Mouse (Mus musculus) CH12.LX (cell line): ENCODE measurements around the gene Ifng. TPM values are rescaled to one million over a fixed set of nuclear protein-coding genes. Genes with fewer than 3 reads are reported as not detected.
"Not testable (repeated sequence)": the region's sequence is repeated elsewhere in the genome, so short reads cannot be mapped to it uniquely, and the experiment has no call there.

Experiments
- DNase-seq: peaks from one replicate; pipeline ENCODE4 v3.0.0-alpha.2; 2013; ENCODE audit errors: extremely low read depth
- H3K27ac ChIP-seq: 2 replicates; pipeline ENCODE4 v1.5.1; 2012; ENCODE audit warnings: low read depth, mild to moderate bottlenecking, control low read depth, moderate library complexity; ENCODE audit not compliant: insufficient read depth
- H3K27me3 ChIP-seq: replicated peaks from 2 replicates; pipeline ENCODE3; 2012; ENCODE audit warnings: inconsistent platforms
- H3K36me3 ChIP-seq, 2 experiments: replicated peaks in 1 of 2; 2 replicates each; pipeline versions ENCODE3 to v1.6.1; 2012; ENCODE audit warnings: inconsistent platforms in 1 of 2, low read length in 1 of 2, mild to moderate bottlenecking in 1 of 2, mixed read lengths in 1 of 2, moderate library complexity in 1 of 2; ENCODE audit not compliant: control insufficient read depth in 1 of 2, insufficient read depth in 1 of 2
- H3K4me1 ChIP-seq, 2 experiments: 2 replicates each; pipeline ENCODE4 v1.6.1; 2012; ENCODE audit warnings: inconsistent platforms in 1 of 2, moderate library complexity in 1 of 2; ENCODE audit not compliant: insufficient read depth in 2 of 2, control insufficient read depth in 1 of 2
- H3K4me2 ChIP-seq: 2 replicates; pipeline ENCODE4 v1.6.1; 2012; ENCODE audit warnings: low read depth, mild to moderate bottlenecking, control low read depth; ENCODE audit not compliant: poor library complexity, insufficient read depth, severe bottlenecking
- H3K4me3 ChIP-seq, 3 experiments: fragments of 150-350 bp in 1 of 3; sonication (generic) in 1 of 3; replicated peaks in 1 of 3; 2 replicates each; pipeline versions ENCODE3 to v1.5.1; 2011 to 2012; ENCODE audit warnings: low read depth in 2 of 3, low read length in 2 of 3, mild to moderate bottlenecking in 2 of 3, moderate library complexity in 2 of 3, control low read depth in 1 of 3, improper control_type of control experiment in 1 of 3, inconsistent platforms in 1 of 3, mixed read lengths in 1 of 3; ENCODE audit not compliant: poor library complexity in 1 of 3
- H3K79me2 ChIP-seq: replicated peaks from 2 replicates; pipeline ENCODE4 v1.6.1; 2012; ENCODE audit warnings: mild to moderate bottlenecking, moderate library complexity; ENCODE audit not compliant: control insufficient read depth, poor library complexity, insufficient read depth, severe bottlenecking; ENCODE audit errors: extremely low read depth
- H3K9ac ChIP-seq: 2 replicates; pipeline ENCODE4 v1.6.1; 2012; ENCODE audit warnings: low read depth, mild to moderate bottlenecking, control low read depth, moderate library complexity; ENCODE audit not compliant: insufficient read depth
- H3K9me3 ChIP-seq: replicated peaks from 2 replicates; pipeline ENCODE3; 2012; ENCODE audit warnings: low read length, inconsistent platforms, mixed read lengths
- CHD1 ChIP-seq: IDR thresholded peaks from 2 replicates; pipeline ENCODE4 v1.6.1; 2012; ENCODE audit warnings: low read depth, low read length, improper control_type of control experiment, inconsistent platforms
- CTCF ChIP-seq, 2 experiments: IDR thresholded peaks in 1 of 2; conservative IDR thresholded peaks in 1 of 2; 2 replicates each; pipeline ENCODE4 v1.5.1; 2011 to 2012; ENCODE audit warnings: low read depth in 2 of 2, low read length in 2 of 2, improper control_type of control experiment in 1 of 2, inconsistent platforms in 1 of 2, mild to moderate bottlenecking in 1 of 2, moderate library complexity in 1 of 2
- ELF1 ChIP-seq: IDR thresholded peaks from 2 replicates; pipeline ENCODE4 v1.6.1; 2014; ENCODE audit warnings: low read depth, mild to moderate bottlenecking, inconsistent platforms, low read length, improper control_type of control experiment
- KAT2A ChIP-seq: IDR thresholded peaks from 2 replicates; pipeline ENCODE4 v1.6.1; 2012; ENCODE audit warnings: low read length, improper control_type of control experiment, inconsistent platforms; ENCODE audit not compliant: insufficient replicate concordance
- MAFK ChIP-seq: IDR thresholded peaks from 2 replicates; pipeline ENCODE4 v1.6.1; 2011; ENCODE audit warnings: low read length, improper control_type of control experiment; ENCODE audit not compliant: insufficient replicate concordance
- MAZ ChIP-seq: IDR thresholded peaks from 2 replicates; pipeline ENCODE4 v1.6.1; 2012; ENCODE audit warnings: low read depth, mild to moderate bottlenecking, inconsistent platforms, low read length, improper control_type of control experiment, moderate library complexity
- MEF2A ChIP-seq: IDR thresholded peaks from 2 replicates; pipeline ENCODE4 v1.6.1; 2014; ENCODE audit warnings: low read depth, mild to moderate bottlenecking, inconsistent platforms, low read length, improper control_type of control experiment, borderline replicate concordance
- MXI1 ChIP-seq: IDR thresholded peaks from 2 replicates; pipeline ENCODE4 v1.6.1; 2011; ENCODE audit warnings: mild to moderate bottlenecking, low read depth, low read length, improper control_type of control experiment
- MYC ChIP-seq: IDR thresholded peaks from 2 replicates; pipeline ENCODE4 v1.6.1; 2011; ENCODE audit warnings: low read depth, mild to moderate bottlenecking, improper control_type of control experiment, low read length
- NRF1 ChIP-seq: IDR thresholded peaks from 2 replicates; pipeline ENCODE4 v1.6.1; 2014; ENCODE audit warnings: low read depth, mild to moderate bottlenecking, inconsistent platforms, low read length, improper control_type of control experiment, moderate library complexity
- POLR2A ChIP-seq: IDR thresholded peaks from 2 replicates; pipeline ENCODE4 v1.6.1; 2011; ENCODE audit warnings: low read depth, mild to moderate bottlenecking, improper control_type of control experiment, low read length
- RAD21 ChIP-seq: IDR thresholded peaks from 2 replicates; pipeline ENCODE4 v1.6.1; 2011; ENCODE audit warnings: low read depth, mild to moderate bottlenecking, low read length, improper control_type of control experiment, moderate library complexity
- TCF12 ChIP-seq: IDR thresholded peaks from 2 replicates; pipeline ENCODE4 v1.6.1; 2014; ENCODE audit warnings: low read depth, mild to moderate bottlenecking, inconsistent platforms, low read length, improper control_type of control experiment
- UBTF ChIP-seq: IDR thresholded peaks from 2 replicates; pipeline ENCODE4 v1.6.1; 2012; ENCODE audit warnings: low read depth, mild to moderate bottlenecking, inconsistent platforms, low read length, improper control_type of control experiment, moderate library complexity
- USF2 ChIP-seq: conservative IDR thresholded peaks from 2 replicates; pipeline ENCODE4 v1.6.1; 2011; ENCODE audit warnings: low read depth, low read length, improper control_type of control experiment
- ZMIZ1 ChIP-seq: IDR thresholded peaks from 2 replicates; pipeline ENCODE4 v1.6.1; 2012; ENCODE audit warnings: low read depth, mild to moderate bottlenecking, inconsistent platforms, low read length, improper control_type of control experiment
- ZNF384 ChIP-seq: IDR thresholded peaks from 2 replicates; pipeline ENCODE4 v1.6.1; 2012; ENCODE audit warnings: low read depth, low read length, improper control_type of control experiment, inconsistent platforms
- dilution Hi-C: fragments of 300-500 bp; cut with MboI; formaldehyde crosslinking; loops from 2 replicates; pipeline ENCODE4 v1.14.3; 2020; ENCODE audit warnings: low sequenced_read_pairs; ENCODE audit not compliant: extremely low pct_unique_long_range_greater_than_20kb, extremely low pct_ligation_motif_present
- in situ Hi-C: fragments of 300-500 bp; cut with MboI; formaldehyde crosslinking; loops from 3 replicates; pipeline ENCODE4 v1.14.3; 2019; ENCODE audit warnings: low sequenced_read_pairs, low pct_ligation_motif_present, low pct_unique_long_range_greater_than_20kb, mixed read lengths
- polyA plus RNA-seq: library from polyadenylated mRNA; unstranded; fragments of >175 nt; gene quantifications from 2 replicates; pipeline ENCODE4 v1.2.1, GENCODE M21; 2012; ENCODE audit warnings: low read depth; ENCODE audit not compliant: insufficient read length
- total RNA-seq, 2 experiments: library from RNA; depleted of rRNA; stranded (reverse); fragments of 300-350 nt in 1 of 2; fragments of >200 nt in 1 of 2; gene quantifications; 2 replicates each; pipeline ENCODE4 v1.2.3; 2012 to 2014

Ifng gene
- total and polyA plus RNA-seq, 3 experiments: not detected

GRCm38 (mm10) chr10:118472846-118473245 is 32.0 kb downstream of the Ifng start:
- H3K9ac ChIP-seq, DNase-seq, H3K4me2 ChIP-seq, in situ Hi-C loops, H3K9me3 ChIP-seq, H3K36me3 ChIP-seq, H3K27ac ChIP-seq, H3K79me2 ChIP-seq, H3K27me3 ChIP-seq, dilution Hi-C loops, H3K4me3 ChIP-seq: not testable (repeated sequence)
- peaks cover 5 to 45% of the 10 kb centered on the region in 2 experiments for H3K4me1 ChIP-seq

DNA sequence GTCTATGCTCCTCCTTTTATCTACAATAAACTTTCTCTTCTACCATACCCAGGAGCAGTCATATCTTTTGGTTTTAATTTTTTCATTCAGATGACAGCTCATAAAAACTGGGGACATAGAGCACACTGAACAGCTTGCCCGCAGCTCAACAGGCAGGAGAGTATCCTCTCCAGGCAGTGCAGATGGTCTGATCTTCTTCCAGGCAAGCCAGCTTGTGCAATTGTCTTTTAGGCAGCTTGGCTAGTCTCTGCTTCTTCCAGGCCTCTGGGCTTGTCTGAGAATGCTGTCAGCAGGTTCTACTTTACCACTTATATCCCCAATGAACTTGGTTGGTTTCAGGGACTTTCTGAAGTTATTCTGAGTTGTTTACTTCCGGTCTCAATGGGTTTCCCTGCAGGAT is 35.9 kb downstream of the Ifng start:
- Histone ChIP-seq H3K27me3 (no peaks in the 10 kb centered on the region), H3K4me1 (peaks cover 0 to 44% of the 10 kb centered on the region in 2 experiments; a peak in 2 of 4 replicates)
- in situ Hi-C loops: no loop called here

GRCm38 (mm10) chr10:118477297-118477696 is 36.5 kb downstream of the Ifng start:
- no peak for DNase-seq
- dilution Hi-C loops (no loop called here), in situ Hi-C loops (no loop called here)
- Histone ChIP-seq H3K4me2 (no peak overlapping the region), H3K27me3 (no peaks in the 10 kb centered on the region), H3K9me3 (no peaks in the 10 kb centered on the region), H3K4me3 (no peak overlapping the region), H3K36me3 (no peaks in the 10 kb centered on the region), H3K4me1 (peaks cover 0 to 44% of the 10 kb centered on the region in 2 experiments; a peak in 2 of 4 replicates), H3K27ac (no peak overlapping the region), H3K9ac (no peak overlapping the region), H3K79me2 (no peaks in the 10 kb centered on the region)
- TF ChIP-seq KAT2A (no peak), MEF2A (no peak), USF2 (no peak), ELF1 (no peak), POLR2A (no peak), RAD21 (no peak), MAFK (no peak), NRF1 (no peak), MXI1 (no peak), TCF12 (no peak), ZMIZ1 (no peak), MAZ (no peak), ZNF384 (no peak), CTCF (conservative IDR thresholded peaks at IDR 0.05 in 1 of 2, IDR thresholded peaks at IDR 0.05 in 1 of 2; ENCODE audit: low read depth in 2 of 2, low read length in 2 of 2) (no peak), MYC (no peak), CHD1 (no peak), UBTF (no peak)

More for the DNA sequence above, 35.9 kb downstream of the Ifng start:
- Histone ChIP-seq H3K27ac (no peak overlapping the region), H3K4me2 (no peak overlapping the region), H3K4me3 (no peak overlapping the region), H3K9me3 (no peaks in the 10 kb centered on the region), H3K36me3 (no peaks in the 10 kb centered on the region), H3K79me2 (no peaks in the 10 kb centered on the region), H3K9ac (no peak overlapping the region)
- dilution Hi-C loops: no loop called here
- TF ChIP-seq NRF1: no peak
- TF ChIP-seq ZNF384: no peak
- DNase-seq: no peak
